Mouse (Mus musculus) kidney, postnatal 0 days (tissue): ENCODE data around the gene Slc25a40. TPM values are rescaled to one million over a fixed set of nuclear protein-coding genes. Genes with fewer than 3 reads are reported as not detected.
A peak's percentile ranks its signal among the peaks of the same experiment; 100 is the strongest.

ENCODE experiments used
- ATAC-seq: fragments of 200-750 bp; cut with Nextera tagmentation; replicated peaks from 2 replicates; pipeline ENCODE4 v1.8.0; 2017; ENCODE audit warnings: low read depth, moderate number of reproducible peaks, moderate TSS enrichment, moderate library complexity; ENCODE audit not compliant: low FRiP score
- DNase-seq: peaks from one replicate; pipeline ENCODE4 v3.0.0-alpha.2; 2016; ENCODE audit warnings: low spot score
- H3K27ac ChIP-seq: fragments of 300-500 bp; sonication (generic); 2 replicates; pipeline ENCODE4 v1.5.1; 2014; ENCODE audit warnings: mild to moderate bottlenecking
- H3K27me3 ChIP-seq: fragments of 300-500 bp; sonication (generic); 2 replicates; pipeline ENCODE4 v1.6.1; 2014; ENCODE audit warnings: low read length, mixed read lengths; ENCODE audit not compliant: insufficient read depth
- H3K36me3 ChIP-seq: fragments of 300-500 bp; sonication (generic); 2 replicates; pipeline ENCODE4 v1.6.1; 2014; ENCODE audit warnings: low read length, mixed read lengths; ENCODE audit not compliant: insufficient read depth
- H3K4me1 ChIP-seq: fragments of 300-500 bp; sonication (generic); replicated peaks from 2 replicates; pipeline ENCODE4 v1.6.1; 2014; ENCODE audit warnings: antibody characterized with exemption, low read length, mixed read lengths; ENCODE audit not compliant: insufficient read depth
- H3K4me2 ChIP-seq: fragments of 300-500 bp; sonication (generic); 2 replicates; pipeline ENCODE4 v1.6.1; 2014; ENCODE audit warnings: mild to moderate bottlenecking, low read length, moderate library complexity, mixed read lengths
- H3K4me3 ChIP-seq: fragments of 300-500 bp; sonication (generic); replicated peaks from 2 replicates; pipeline ENCODE4 v1.5.1; 2014; ENCODE audit warnings: low read depth, low read length
- H3K9ac ChIP-seq: fragments of 300-500 bp; sonication (generic); 2 replicates; pipeline ENCODE4 v1.6.1; 2014; ENCODE audit warnings: low read depth, low read length
- H3K9me3 ChIP-seq: fragments of 300-500 bp; sonication (generic); replicated peaks from 2 replicates; pipeline ENCODE4 v1.6.1; 2016; ENCODE audit warnings: low read length, inconsistent platforms, mixed read lengths
- CTCF ChIP-seq: IDR thresholded peaks from 2 replicates; pipeline ENCODE4 v1.5.1; 2016; ENCODE audit warnings: antibody characterized with exemption, low read depth, mild to moderate bottlenecking, moderate library complexity
- whole genome bisulfite sequencing: fragments of 180-500 bp; shearing (Covaris S2); extraction: QIAGEN DNeasy Blood & Tissue Kit; methylation state at CpG from one replicate; pipeline ENCODE4 v1.1.7; 2014; 5-methylcytosine and 5-hydroxymethylcytosine counted together
- polyA plus RNA-seq: library from polyadenylated mRNA; unstranded; fragments of >200 nt; fragmentation: Nextera tagmentation; extraction: Ambion mirVana; gene quantifications from 2 replicates; pipeline ENCODE4 v1.2.1, GENCODE M21; 2015

Gene Slc25a40
- polyA plus RNA-seq, 1 experiment from 2014 or later = 10.3 TPM

DNA sequence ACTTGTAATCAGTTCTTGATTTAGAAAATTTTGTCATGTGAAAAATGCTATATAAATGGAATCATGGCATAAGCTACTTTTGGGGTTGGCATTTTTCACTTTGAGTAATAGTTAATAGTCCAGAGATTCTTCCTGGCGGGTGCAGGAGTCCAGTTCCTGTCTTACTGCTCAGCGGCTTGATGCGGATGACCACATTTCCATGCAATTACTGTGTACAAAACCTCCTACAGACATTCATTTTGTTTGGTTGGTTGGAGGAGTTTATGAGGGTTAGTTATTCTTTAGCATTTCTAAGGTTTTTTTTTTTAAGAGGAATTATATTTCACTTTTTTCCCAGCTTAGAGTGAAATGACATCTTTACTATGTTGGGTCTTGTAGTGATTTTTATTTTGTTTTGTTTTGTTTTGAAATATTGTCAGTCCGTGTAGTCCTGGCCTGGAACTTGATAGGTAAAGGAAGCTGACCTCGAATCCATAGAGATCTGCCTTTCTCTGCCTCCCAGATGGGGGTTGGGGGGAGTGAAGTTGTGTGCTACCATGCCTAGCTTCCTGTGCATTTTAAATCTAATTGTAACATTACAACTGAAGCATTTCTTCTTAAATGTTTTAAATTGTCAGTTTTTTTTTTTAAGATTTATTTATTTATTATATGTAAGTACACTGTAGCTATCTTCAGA is 15.0 kb downstream of the Slc25a40 start:
- WGBS = 39% methylated on average over 5 of the region's 5 CpGs
- H3K4me3 ChIP-seq = no peak overlapping the region
- H3K9me3 ChIP-seq = no peaks in the 10 kb centered on the region
- no peaks in the 10 kb centered on the region for H3K4me1 ChIP-seq
- H3K36me3 ChIP-seq = 0 out of 2 replicates have a peak, but pooled peaks cover 6% of the 10 kb centered on the region
- DNase-seq = peak; percentile 50
- H3K27ac ChIP-seq = no peak overlapping the region
- no peak overlapping the region for H3K4me2 ChIP-seq
- no peaks in the 10 kb centered on the region for H3K27me3 ChIP-seq
- ATAC-seq = peak; percentile 68; the same call in 1 of the 2 replicates
- no peak for TF ChIP-seq CTCF
- no peak overlapping the region for H3K9ac ChIP-seq

DNA sequence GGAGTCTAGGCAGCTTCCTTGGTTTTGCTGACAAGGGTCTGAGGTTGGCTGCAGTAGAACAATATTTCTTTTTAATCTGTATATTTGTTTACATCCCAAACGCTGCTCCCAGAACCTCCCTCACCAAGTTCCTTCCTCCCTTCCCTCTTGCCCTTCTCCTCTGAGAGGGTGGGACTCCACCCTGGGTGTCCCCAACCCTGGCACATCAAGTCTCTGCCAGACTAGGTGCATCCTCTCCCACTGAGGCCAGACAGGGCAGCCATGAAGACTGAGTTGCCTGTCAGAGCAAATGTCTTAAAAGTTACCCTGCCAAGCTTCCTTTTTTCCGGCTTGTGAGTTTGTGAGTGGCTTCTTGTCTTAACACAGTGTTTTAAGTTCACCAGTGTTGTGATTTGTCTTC is 16.4 kb downstream of the Slc25a40 start:
- DNase-seq (no peak), ATAC-seq (no peak)
- no peak overlapping the region for H3K27ac ChIP-seq
- no peak overlapping the region for H3K4me3 ChIP-seq
- 49% methylated on average over 2 of the region's 2 CpGs for WGBS
- no peaks in the 10 kb centered on the region for H3K9me3 ChIP-seq
- H3K4me2 ChIP-seq = no peak overlapping the region
- TF ChIP-seq CTCF = no peak
- no peaks in the 10 kb centered on the region for H3K27me3 ChIP-seq
- no peaks in the 10 kb centered on the region for H3K4me1 ChIP-seq
- no peak overlapping the region for H3K9ac ChIP-seq
- H3K36me3 ChIP-seq = 0 out of 2 replicates have a peak, but pooled peaks cover 6% of the 10 kb centered on the region

DNA sequence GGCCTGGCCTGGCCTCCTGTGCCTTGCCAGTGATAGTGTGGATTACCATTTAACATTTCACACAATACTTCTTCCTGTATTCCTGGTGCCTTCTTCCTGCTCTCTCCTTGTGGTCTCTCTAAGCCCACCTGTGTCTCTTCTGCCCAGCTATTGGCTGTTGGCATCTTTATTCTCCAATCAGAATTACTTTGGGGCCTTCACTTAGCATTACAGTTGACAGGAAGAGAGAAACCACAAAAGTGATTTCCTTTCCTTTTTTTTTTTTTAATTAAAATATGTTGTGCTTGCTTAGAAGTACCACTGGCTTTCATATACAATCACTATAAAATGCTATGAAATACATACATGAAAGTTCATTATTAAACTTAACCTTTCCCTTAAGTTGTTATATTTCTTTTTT is 32.9 kb downstream of the Slc25a40 start:
- Histone ChIP-seq H3K9ac (no peak overlapping the region), H3K27ac (no peak overlapping the region), H3K27me3 (no peaks in the 10 kb centered on the region), H3K4me3 (no peak overlapping the region), H3K4me1 (no peaks in the 10 kb centered on the region), H3K9me3 (no peaks in the 10 kb centered on the region), H3K36me3 (0 out of 2 replicates have a peak, but pooled peaks cover 4% of the 10 kb centered on the region), H3K4me2 (no peak overlapping the region)
- ATAC-seq (no peak), DNase-seq (no peak)
- no peak for TF ChIP-seq CTCF

DNA sequence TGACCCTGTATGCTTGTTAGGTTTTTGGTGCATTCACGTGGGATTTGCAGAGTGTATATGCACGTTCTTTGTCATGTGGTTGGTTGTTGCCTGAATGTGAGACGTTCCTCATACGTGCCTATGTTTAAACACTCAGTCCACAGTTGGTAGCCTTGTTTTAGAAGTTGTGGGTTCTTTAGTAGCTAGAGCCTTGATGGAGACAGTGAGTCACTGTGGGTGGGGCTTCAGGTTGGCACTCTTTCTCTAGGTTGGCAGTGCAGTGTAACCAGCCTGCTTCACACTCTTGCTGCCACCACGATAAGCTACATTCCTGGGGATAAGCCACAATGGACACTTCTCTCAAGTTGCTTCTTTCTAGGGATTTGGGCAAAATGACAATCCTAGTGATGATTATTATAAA is 33.9 kb downstream of the Slc25a40 start:
- no peak overlapping the region for H3K27ac ChIP-seq
- no peaks in the 10 kb centered on the region for H3K4me1 ChIP-seq
- no peaks in the 10 kb centered on the region for H3K9me3 ChIP-seq
- no peaks in the 10 kb centered on the region for H3K27me3 ChIP-seq
- H3K4me3 ChIP-seq = no peak overlapping the region
- no peak overlapping the region for H3K4me2 ChIP-seq
- no peak for TF ChIP-seq CTCF
- H3K9ac ChIP-seq = no peak overlapping the region
- 93% methylated on average over 5 of the region's 5 CpGs for WGBS
- DNase-seq = no peak
- 0 out of 2 replicates have a peak, but pooled peaks cover 4% of the 10 kb centered on the region for H3K36me3 ChIP-seq
- ATAC-seq = no peak

DNA sequence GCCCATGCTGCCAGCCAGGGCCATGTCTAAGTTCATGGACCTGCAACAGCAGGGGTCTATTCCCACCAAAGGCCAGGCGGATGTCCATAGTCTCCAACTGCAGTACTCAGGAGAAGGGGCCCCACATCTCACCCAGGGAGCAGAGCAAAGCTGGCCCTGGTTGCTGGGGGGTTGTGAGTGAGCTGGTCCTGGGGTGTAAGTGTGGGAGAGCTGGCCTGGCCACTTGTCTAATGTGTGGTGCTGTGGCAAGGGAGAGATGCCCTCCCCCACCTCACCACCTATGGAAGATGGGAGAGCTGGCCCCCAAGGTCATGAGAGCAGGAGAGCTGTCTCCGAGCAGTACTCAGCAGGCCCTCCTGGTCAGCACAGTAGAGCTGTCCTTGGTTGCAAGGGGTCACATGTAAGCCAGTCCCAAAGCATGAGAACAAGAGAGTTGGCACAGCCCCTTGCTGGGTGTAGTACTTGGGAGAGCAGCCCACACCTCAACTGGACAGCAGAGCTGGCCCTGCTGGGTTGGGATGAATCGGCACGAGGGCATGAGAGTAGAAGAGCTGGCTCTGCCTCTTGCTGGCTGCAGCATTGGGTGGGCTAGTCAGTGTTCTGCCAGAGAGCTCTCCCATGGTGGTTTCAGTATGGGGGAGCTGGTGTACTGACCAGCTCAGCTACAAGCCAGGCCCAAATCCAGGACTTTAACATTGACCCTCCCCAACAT is 65.5 kb downstream of the Slc25a40 start:
- H3K27me3 ChIP-seq = no peaks in the 10 kb centered on the region
- no peak overlapping the region for H3K4me2 ChIP-seq
- 78% methylated on average over 4 of the region's 4 CpGs for WGBS
- H3K36me3 ChIP-seq = no peaks in the 10 kb centered on the region
- no peak for TF ChIP-seq CTCF
- no peak overlapping the region for H3K27ac ChIP-seq
- no peak overlapping the region for H3K9ac ChIP-seq
- DNase-seq (no peak), ATAC-seq (0 out of 2 replicates have a peak, but pooled peaks have one; percentile 29)
- H3K4me3 ChIP-seq = no peak overlapping the region
- H3K9me3 ChIP-seq = no peaks in the 10 kb centered on the region
- H3K4me1 ChIP-seq = no peaks in the 10 kb centered on the region

DNA sequence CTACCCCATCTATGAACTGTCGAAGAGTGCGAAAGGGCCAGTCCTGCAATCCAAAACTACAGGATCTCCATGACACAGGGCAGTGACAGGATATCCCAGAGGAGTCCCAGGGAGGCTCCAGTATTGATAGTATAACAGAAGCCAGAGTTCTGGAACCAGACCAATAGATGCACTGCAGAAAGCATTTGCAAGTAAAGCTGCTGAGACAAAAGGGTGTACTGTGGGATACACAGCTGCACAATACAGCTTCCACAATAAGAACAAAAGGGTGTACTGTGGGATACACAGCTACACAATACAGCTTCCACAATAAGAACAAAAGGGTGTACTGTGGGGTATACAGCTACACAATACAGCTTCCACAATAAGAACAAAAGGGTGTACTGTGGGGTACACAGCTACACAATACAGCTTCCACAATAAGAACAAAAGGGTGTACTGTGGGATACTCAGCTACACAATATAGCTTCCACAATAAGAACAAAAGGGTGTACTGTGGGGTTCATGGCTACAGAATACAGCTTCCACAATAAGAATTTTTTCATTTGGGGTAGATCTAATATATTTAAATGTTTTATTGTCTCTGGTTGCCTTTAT is 66.1 kb downstream of the Slc25a40 start:
- no peak overlapping the region for H3K4me3 ChIP-seq
- no peaks in the 10 kb centered on the region for H3K9me3 ChIP-seq
- no peak for ATAC-seq
- no peaks in the 10 kb centered on the region for H3K27me3 ChIP-seq
- no peak overlapping the region for H3K4me2 ChIP-seq
- H3K4me1 ChIP-seq = no peaks in the 10 kb centered on the region
- TF ChIP-seq CTCF = no peak
- 94% methylated on average over 2 of the region's 2 CpGs for WGBS
- no peak overlapping the region for H3K9ac ChIP-seq
- no peaks in the 10 kb centered on the region for H3K36me3 ChIP-seq
- no peak overlapping the region for H3K27ac ChIP-seq
- DNase-seq = no peak
